Mouse (Mus musculus): ENCODE data around the gene Fibcd1. TPM values are rescaled to one million over a fixed set of nuclear protein-coding genes. Genes with fewer than 3 reads are reported as not detected.

The Fibcd1 gene
- total and polyA plus RNA-seq, 2 experiments from 2014 or later, result 19.4 to 48.5 TPM

DNA sequence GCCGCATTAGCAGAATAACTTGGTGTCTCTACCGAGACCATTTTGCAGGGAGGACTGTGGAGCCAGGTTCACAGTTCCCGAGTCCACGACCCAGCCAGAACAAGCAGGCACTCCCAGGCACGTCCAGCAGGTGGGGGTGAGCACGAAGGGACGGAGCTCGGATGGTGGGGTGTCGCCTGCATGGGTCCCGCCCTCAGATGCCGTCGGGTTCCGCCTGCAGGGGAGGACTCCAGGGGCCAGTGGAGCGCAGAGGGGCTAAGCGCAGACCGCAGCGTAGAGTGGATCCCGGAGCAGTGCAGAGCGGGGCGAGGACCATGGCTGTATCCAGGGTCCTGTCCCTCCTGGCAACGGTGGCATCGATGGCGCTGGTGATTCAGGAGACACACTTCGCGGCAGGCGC, 41.2 kb upstream of the Fibcd1 start, which contains the start of gene Lamc3:
Gene Lamc3, plus strand, starts transcription at position 262 of the 400 bp plus-strand sequence.
- no peak within 1 kb of the TSS for H3K9ac ChIP-seq (replicated peaks; ENCODE audit: low read length, poor library complexity, severe bottlenecking)
- H3K4me2 ChIP-seq (ENCODE audit: low read depth, low read length, poor library complexity, severe bottlenecking), result peak within 1 kb of the TSS; percentile 21
- no peak within 1 kb of the TSS for H3K27ac ChIP-seq (ENCODE audit: low read depth, low read length)
- TF ChIP-seq CTCF (IDR thresholded peaks at IDR 0.05), result peak; percentile 67
- DNase-seq (ENCODE audit: low spot score) (no peak), ATAC-seq (ENCODE audit: low FRiP score) (no peak)
- H3K36me3 ChIP-seq (ENCODE audit: insufficient read depth, low read length), result no peaks in the 10 kb centered on the region
- no peaks in the 10 kb centered on the region for H3K9me3 ChIP-seq (ENCODE audit: low read length)
- H3K27me3 ChIP-seq (ENCODE audit: insufficient read depth, low read length), result peaks cover 37% of the 10 kb centered on the region
- H3K4me3 ChIP-seq (ENCODE audit: low read depth, low read length), result peak within 1 kb of the TSS; percentile 17
- 9% methylated on average over 26 of the region's 26 CpGs for WGBS
- H3K4me1 ChIP-seq (ENCODE audit: insufficient read depth, low read length), result no peaks in the 10 kb centered on the region

DNA sequence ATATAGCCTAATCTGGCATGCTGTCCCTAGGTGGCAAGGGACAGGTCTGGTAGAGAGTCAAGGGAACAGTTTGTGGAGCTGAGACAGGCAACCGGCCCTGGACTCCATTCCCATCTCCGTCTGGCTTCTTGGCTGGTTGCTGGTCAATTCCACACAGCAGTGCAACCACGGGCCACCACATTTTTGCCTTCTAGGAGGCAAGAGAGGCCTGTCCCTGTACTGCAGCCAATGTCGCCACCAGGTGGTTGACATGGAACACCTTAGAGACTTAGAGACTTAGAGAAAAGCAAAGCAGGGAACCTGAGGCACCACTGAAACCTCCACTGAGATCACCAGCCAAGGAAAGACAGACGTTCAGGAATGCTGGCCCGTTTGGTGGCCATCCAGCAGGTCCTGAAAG, 39.0 kb upstream of the Fibcd1 start:
- Histone ChIP-seq H3K36me3 (ENCODE audit: insufficient read depth, low read length) (no peaks in the 10 kb centered on the region), H3K4me3 (ENCODE audit: low read depth, low read length) (no peak overlapping the region), H3K4me2 (ENCODE audit: low read depth, low read length, poor library complexity, severe bottlenecking) (no peak overlapping the region), H3K4me1 (ENCODE audit: insufficient read depth, low read length) (no peaks in the 10 kb centered on the region), H3K9me3 (ENCODE audit: low read length) (no peaks in the 10 kb centered on the region), H3K27ac (ENCODE audit: low read depth, low read length) (no peak overlapping the region), H3K9ac (replicated peaks; ENCODE audit: low read length, poor library complexity, severe bottlenecking) (no peak overlapping the region), H3K27me3 (ENCODE audit: insufficient read depth, low read length) (peaks cover 30% of the 10 kb centered on the region)
- peak; percentile 80 for TF ChIP-seq CTCF (IDR thresholded peaks at IDR 0.05)
- DNase-seq (ENCODE audit: low spot score), result peak; percentile 72
- 32% methylated on average over 6 of the region's 6 CpGs for WGBS
- ATAC-seq (ENCODE audit: low FRiP score), result no peak

GRCm38 (mm10) chr2:31883061-31883460, 37.3 kb upstream of the Fibcd1 start:
- 24% methylated on average over 4 of the region's 4 CpGs for WGBS
- no peaks in the 10 kb centered on the region for H3K36me3 ChIP-seq (ENCODE audit: insufficient read depth, low read length)
- no peak for DNase-seq (ENCODE audit: low spot score)
- H3K4me1 ChIP-seq (ENCODE audit: insufficient read depth, low read length), result no peaks in the 10 kb centered on the region
- peaks cover 17% of the 10 kb centered on the region for H3K27me3 ChIP-seq (ENCODE audit: insufficient read depth, low read length)
- no peaks in the 10 kb centered on the region for H3K9me3 ChIP-seq (ENCODE audit: low read length)
- no peak overlapping the region for H3K9ac ChIP-seq (replicated peaks; ENCODE audit: low read length, poor library complexity, severe bottlenecking)
- no peak overlapping the region for H3K27ac ChIP-seq (ENCODE audit: low read depth, low read length)
- H3K4me3 ChIP-seq (ENCODE audit: low read depth, low read length), result no peak overlapping the region
- no peak for TF ChIP-seq CTCF (IDR thresholded peaks at IDR 0.05)
- ATAC-seq (ENCODE audit: low FRiP score), result no peak
- H3K4me2 ChIP-seq (ENCODE audit: low read depth, low read length, poor library complexity, severe bottlenecking), result no peak overlapping the region

- H3K9me3 ChIP-seq (ENCODE audit: low read length), result no peaks in the 10 kb centered on the region
- no peak overlapping the region for H3K27ac ChIP-seq (ENCODE audit: low read depth, low read length)
- DNase-seq (ENCODE audit: low spot score) (no peak), ATAC-seq (ENCODE audit: low FRiP score) (no peak)
- WGBS, result 14% methylated on average over 14 of the region's 14 CpGs
- H3K4me2 ChIP-seq (ENCODE audit: low read depth, low read length, poor library complexity, severe bottlenecking), result no peak overlapping the region
- no peak overlapping the region for H3K4me3 ChIP-seq (ENCODE audit: low read depth, low read length)
- no peak for TF ChIP-seq CTCF (IDR thresholded peaks at IDR 0.05)
- H3K36me3 ChIP-seq (ENCODE audit: insufficient read depth, low read length), result no peaks in the 10 kb centered on the region
- no peaks in the 10 kb centered on the region; the same call in 1 of the 2 replicates for H3K27me3 ChIP-seq (ENCODE audit: insufficient read depth, low read length)
- no peak overlapping the region for H3K9ac ChIP-seq (replicated peaks; ENCODE audit: low read length, poor library complexity, severe bottlenecking)
- H3K4me1 ChIP-seq (ENCODE audit: insufficient read depth, low read length), result no peaks in the 10 kb centered on the region
Observed at GRCm38 (mm10) chr2:31880868-31881267, 35.1 kb upstream of the Fibcd1 start.

DNA sequence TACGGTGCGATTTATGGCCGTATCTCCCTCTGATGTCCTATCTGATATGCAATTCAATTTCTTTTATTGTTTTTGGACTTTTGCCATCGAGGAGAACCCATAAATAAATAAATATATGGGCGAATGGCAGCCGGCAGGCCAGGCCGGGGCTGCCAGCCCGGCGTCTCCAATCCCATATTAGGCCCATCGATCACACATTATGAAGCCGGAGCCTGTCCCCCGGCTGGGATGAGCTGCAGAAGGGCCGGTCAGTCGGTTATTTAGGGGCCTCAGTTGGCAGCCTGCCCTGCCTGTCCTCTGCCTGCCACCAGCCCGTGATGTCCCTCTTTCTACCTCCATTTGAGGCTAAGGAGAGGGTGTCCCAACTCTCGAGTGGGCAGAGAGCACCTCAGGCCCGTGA, 32.8 kb upstream of the Fibcd1 start:
- H3K4me2 ChIP-seq (ENCODE audit: low read depth, low read length, poor library complexity, severe bottlenecking), result no peak overlapping the region
- no peak overlapping the region for H3K4me3 ChIP-seq (ENCODE audit: low read depth, low read length)
- no peaks in the 10 kb centered on the region for H3K9me3 ChIP-seq (ENCODE audit: low read length)
- WGBS, result 81% methylated on average over 17 of the region's 17 CpGs
- ATAC-seq (ENCODE audit: low FRiP score) (no peak), DNase-seq (ENCODE audit: low spot score) (no peak)
- no peaks in the 10 kb centered on the region for H3K36me3 ChIP-seq (ENCODE audit: insufficient read depth, low read length)
- H3K27me3 ChIP-seq (ENCODE audit: insufficient read depth, low read length), result no peaks in the 10 kb centered on the region
- no peak for TF ChIP-seq CTCF (IDR thresholded peaks at IDR 0.05)
- no peak overlapping the region for H3K27ac ChIP-seq (ENCODE audit: low read depth, low read length)
- H3K9ac ChIP-seq (replicated peaks; ENCODE audit: low read length, poor library complexity, severe bottlenecking), result no peak overlapping the region
- H3K4me1 ChIP-seq (ENCODE audit: insufficient read depth, low read length), result 0 out of 2 replicates have a peak, but pooled peaks cover 2% of the 10 kb centered on the region

GRCm38 (mm10) chr2:31876446-31876845, 30.6 kb upstream of the Fibcd1 start:
- Histone ChIP-seq H3K27ac (ENCODE audit: low read depth, low read length) (0 out of 2 replicates have a peak overlapping the region, but pooled peaks have one; percentile 32), H3K4me3 (ENCODE audit: low read depth, low read length) (no peak overlapping the region), H3K27me3 (ENCODE audit: insufficient read depth, low read length) (no peaks in the 10 kb centered on the region), H3K9me3 (ENCODE audit: low read length) (no peaks in the 10 kb centered on the region), H3K4me1 (ENCODE audit: insufficient read depth, low read length) (0 out of 2 replicates have a peak, but pooled peaks cover 2% of the 10 kb centered on the region), H3K4me2 (ENCODE audit: low read depth, low read length, poor library complexity, severe bottlenecking) (no peak overlapping the region), H3K9ac (replicated peaks; ENCODE audit: low read length, poor library complexity, severe bottlenecking) (no peak overlapping the region), H3K36me3 (ENCODE audit: insufficient read depth, low read length) (no peaks in the 10 kb centered on the region)
- 16% methylated on average over 12 of the region's 12 CpGs for WGBS
- TF ChIP-seq CTCF (IDR thresholded peaks at IDR 0.05), result no peak
- ATAC-seq (ENCODE audit: low FRiP score), result no peak
- DNase-seq (ENCODE audit: low spot score), result no peak
